Mouse (Mus musculus): Measurements from ENCODE around the gene Wipf2. TPM values are rescaled to one million over a fixed set of nuclear protein-coding genes. Genes with fewer than 3 reads are reported as not detected.
A peak's percentile ranks its signal among the peaks of the same experiment; 100 is the strongest.

Gene Wipf2
- polyA plus RNA-seq, 1 experiment from 2014 or later: 4.1 TPM

DNA sequence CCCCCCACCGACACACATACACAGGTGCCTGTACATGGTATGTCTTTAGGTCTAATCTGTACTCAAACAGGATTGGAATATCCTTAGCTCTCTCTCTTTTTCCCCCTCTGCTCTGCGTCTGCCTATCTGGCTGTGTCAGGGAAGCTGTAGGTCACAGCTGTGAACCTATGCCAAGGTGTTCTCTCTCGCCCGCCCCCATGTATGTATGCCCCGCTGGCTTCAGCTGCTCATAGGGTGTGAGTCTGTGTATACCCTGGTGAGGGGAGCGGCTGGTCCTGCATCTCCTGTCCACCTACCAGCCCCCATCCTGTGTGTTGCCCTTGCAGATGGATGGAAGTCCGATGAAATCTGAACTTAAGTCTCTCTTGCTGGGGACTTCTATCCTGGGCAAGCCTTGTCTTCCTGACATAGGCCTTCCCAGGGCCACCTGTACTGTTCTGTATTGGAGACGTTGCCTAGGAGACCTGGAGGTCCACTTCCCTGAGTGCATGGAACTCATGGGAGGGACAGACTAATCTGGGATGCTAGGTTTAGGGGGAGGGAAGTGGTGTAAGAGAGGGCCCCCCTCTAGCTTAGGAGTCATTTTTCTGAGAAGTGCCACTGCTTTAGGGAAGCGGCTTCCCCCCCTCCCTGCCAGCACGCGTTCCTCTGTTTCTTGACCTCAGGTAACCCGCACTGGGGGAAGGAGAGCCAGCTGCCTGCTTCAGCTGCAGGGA lies 86.0 kb downstream of the Wipf2 start:
- H3K4me3 ChIP-seq: no peak overlapping the region
- H3K27ac ChIP-seq: peak overlapping the region; percentile 67
- 70% methylated on average over 12 of the region's 12 CpGs for WGBS
- no peaks in the 10 kb centered on the region for H3K27me3 ChIP-seq (ENCODE audit: insufficient read depth, poor library complexity, severe bottlenecking)
- DNase-seq (ENCODE audit: low spot score): no peak
- H3K4me1 ChIP-seq: peaks cover 91% of the 10 kb centered on the region
- peaks cover 34% of the 10 kb centered on the region for H3K36me3 ChIP-seq
- H3K9me3 ChIP-seq: no peaks in the 10 kb centered on the region

DNA sequence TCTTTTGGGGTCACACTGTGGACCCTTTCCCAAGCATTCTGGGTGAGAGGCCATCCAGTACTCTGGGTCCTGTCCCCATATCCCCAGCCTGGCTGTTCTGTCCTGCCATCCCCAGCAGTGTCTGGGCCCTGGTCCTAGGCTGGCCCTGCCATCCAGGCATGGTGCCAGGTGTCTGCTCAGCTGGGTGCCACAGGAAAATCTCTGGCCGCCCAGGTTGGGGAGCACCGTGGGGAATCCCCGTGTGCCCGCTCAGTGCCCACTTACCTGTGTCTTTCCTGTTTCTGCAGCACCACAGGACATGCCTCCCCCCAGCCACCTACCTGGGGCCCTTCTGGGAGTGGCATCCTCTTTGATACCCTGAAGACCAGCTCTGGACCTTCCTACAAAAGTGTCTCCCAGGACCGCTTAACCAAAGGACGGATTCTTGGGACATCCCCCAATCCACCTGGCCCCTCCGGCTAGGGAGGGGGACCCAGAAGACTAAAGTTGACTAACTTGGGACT lies 86.6 kb downstream of the Wipf2 start:
- Histone ChIP-seq H3K4me1 (peaks cover 91% of the 10 kb centered on the region), H3K27ac (peak overlapping the region; percentile 67), H3K4me3 (no peak overlapping the region), H3K9me3 (no peaks in the 10 kb centered on the region), H3K27me3 (ENCODE audit: insufficient read depth, poor library complexity, severe bottlenecking) (no peaks in the 10 kb centered on the region), H3K36me3 (peaks cover 34% of the 10 kb centered on the region)
- 80% methylated on average over 7 of the region's 7 CpGs for WGBS
- no peak for DNase-seq (ENCODE audit: low spot score)

DNA sequence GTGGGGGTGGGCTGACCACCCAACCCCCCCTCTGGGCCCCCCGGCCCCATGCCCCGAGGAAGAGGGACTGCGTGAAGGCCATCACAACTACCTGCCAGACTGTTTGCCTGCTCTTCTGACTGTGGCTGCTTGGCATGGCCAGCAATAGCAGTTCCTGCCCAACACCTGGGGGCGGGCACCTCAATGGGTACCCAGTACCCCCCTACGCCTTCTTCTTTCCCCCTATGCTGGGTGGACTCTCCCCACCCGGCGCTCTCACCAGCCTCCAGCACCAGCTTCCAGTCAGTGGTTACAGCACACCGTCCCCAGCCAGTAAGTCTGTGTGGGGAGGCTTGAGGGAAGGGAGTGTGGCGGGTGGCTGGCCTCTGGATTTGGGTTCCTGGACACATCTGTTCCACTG lies 87.0 kb downstream of the Wipf2 start:
- 89% methylated on average over 9 of the region's 9 CpGs for WGBS
- Histone ChIP-seq H3K36me3 (peaks cover 34% of the 10 kb centered on the region), H3K9me3 (no peaks in the 10 kb centered on the region), H3K4me1 (peaks cover 91% of the 10 kb centered on the region), H3K4me3 (no peak overlapping the region), H3K27ac (peak overlapping the region; percentile 67), H3K27me3 (ENCODE audit: insufficient read depth, poor library complexity, severe bottlenecking) (no peaks in the 10 kb centered on the region)
- DNase-seq (ENCODE audit: low spot score): no peak

DNA sequence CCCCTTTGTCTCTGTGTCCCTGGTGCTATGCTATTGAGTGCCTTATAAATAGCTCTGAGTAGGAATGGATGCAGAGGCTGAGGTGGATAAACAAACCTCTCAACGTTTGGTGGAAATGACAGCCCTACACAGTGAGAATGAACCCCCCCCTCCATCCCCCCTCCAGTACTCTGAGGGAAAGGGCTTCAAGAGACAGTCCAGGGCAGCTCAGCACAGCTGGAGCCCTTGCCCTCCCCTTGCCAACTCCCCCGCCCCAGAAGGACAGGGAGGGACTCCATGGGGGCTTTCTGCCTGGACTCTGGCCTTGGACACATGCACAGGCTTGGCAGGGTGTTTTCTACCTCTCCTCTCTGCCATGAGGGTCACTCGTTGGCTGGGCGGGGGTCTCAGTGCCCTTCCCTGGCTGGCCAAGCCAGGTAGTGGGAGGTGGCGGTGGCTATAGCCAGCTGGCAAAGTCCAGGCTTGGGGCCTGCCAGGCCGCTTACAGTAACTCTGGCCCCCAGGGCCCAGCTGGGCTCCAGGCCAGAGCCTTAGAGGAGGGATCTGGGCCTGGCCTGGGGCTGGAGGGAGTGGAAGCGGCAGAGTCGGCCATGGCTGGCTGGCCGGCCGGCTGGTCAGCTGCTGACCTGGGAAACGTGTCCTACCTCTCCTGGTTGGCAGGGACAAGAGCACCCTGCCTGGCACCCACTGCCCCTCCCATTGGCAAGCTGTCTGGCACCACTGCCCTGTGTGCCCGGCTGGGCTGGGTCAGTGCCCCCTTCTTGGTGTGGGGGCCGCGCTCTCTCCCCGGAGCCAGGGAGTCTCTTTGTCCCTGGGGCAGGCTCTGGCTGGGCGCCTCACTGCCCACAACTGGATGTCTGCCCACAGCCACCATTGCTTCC lies 87.8 kb downstream of the Wipf2 start:
- Histone ChIP-seq H3K9me3 (no peaks in the 10 kb centered on the region), H3K27me3 (ENCODE audit: insufficient read depth, poor library complexity, severe bottlenecking) (no peaks in the 10 kb centered on the region), H3K36me3 (peaks cover 34% of the 10 kb centered on the region), H3K27ac (peak overlapping the region; percentile 67), H3K4me1 (peaks cover 91% of the 10 kb centered on the region), H3K4me3 (no peak overlapping the region; the same call in 1 of the 2 replicates)
- 72% methylated on average over 16 of the region's 16 CpGs for WGBS
- DNase-seq (ENCODE audit: low spot score): no peak

DNA sequence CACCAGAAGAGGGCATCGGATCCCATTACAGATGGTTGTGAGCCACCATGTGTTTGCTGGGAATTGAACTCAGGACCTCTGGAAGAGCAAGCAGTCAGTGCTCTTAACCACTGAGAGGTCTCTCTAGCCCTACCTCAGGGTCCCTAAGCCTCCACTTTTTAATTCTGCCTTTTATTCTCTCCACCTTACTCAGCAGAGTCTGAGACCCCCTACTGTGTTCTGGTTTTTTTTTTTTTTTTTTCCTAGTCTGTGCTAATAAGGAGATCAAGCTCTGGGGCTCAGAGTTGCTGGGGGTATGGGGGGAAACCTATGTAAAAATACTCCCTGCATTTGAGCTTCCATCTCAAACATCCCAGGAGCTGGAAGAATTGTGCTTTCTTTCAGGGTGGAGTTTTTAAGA lies 88.7 kb downstream of the Wipf2 start:
- DNase-seq (ENCODE audit: low spot score): no peak
- Histone ChIP-seq H3K9me3 (no peaks in the 10 kb centered on the region), H3K4me3 (no peak overlapping the region), H3K4me1 (peaks cover 92% of the 10 kb centered on the region), H3K27ac (no peak overlapping the region), H3K27me3 (ENCODE audit: insufficient read depth, poor library complexity, severe bottlenecking) (no peaks in the 10 kb centered on the region), H3K36me3 (peaks cover 41% of the 10 kb centered on the region)
- WGBS: 86% methylated on average over 1 of the region's 1 CpGs

DNA sequence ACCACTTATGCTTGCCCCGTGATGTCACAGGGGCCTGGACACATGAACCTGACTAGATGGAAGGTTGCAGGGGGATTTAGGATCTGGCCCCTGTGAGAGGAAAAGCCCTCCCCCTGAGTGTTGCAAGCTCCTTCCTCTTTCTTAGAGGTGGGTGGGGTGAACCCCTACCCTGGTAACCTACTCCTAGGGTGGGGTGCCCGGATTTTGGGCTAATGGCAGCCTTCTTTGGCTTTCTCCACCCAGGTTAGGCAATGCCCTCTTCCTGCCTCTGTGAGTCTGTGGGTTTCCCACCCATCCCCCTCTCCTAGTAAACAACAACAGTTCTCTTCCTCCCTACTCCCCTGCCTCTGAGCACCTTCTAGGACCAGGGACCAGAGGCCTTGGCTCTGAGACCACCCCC lies 89.3 kb downstream of the Wipf2 start:
- DNase-seq (ENCODE audit: low spot score): no peak
- H3K27ac ChIP-seq: peak overlapping the region; percentile 71
- H3K4me1 ChIP-seq: peaks cover 86% of the 10 kb centered on the region
- H3K9me3 ChIP-seq: no peaks in the 10 kb centered on the region
- no peaks in the 10 kb centered on the region for H3K27me3 ChIP-seq (ENCODE audit: insufficient read depth, poor library complexity, severe bottlenecking)
- peaks cover 48% of the 10 kb centered on the region for H3K36me3 ChIP-seq
- H3K4me3 ChIP-seq: no peak overlapping the region
- WGBS: 57% methylated on average over 2 of the region's 2 CpGs

DNA sequence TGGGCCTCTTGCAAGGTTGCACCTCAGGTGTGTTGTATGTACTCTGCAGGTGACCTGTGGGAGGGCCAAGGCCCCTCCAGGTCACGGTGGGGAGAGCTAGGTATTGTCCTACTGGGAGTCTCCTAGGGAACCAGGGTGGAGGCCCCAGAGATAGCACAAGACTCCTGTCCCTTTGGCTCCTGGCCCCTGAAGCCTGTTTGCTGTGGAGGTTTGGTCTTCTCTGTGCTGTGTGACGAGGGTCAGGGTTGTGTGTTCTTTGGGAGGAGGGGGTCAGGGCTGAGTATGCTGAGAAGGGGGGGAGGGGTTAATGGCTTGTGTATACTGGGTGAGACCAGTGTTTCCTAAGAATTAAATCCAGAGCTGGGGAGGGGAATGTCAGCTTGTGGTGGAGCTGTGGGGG lies 89.9 kb downstream of the Wipf2 start:
- H3K27ac ChIP-seq: peak overlapping the region; percentile 71
- H3K9me3 ChIP-seq: no peaks in the 10 kb centered on the region
- peaks cover 79% of the 10 kb centered on the region for H3K4me1 ChIP-seq
- no peak overlapping the region for H3K4me3 ChIP-seq
- no peaks in the 10 kb centered on the region for H3K27me3 ChIP-seq (ENCODE audit: insufficient read depth, poor library complexity, severe bottlenecking)
- 8% methylated on average over 2 of the region's 2 CpGs for WGBS
- peaks cover 53% of the 10 kb centered on the region for H3K36me3 ChIP-seq
- no peak for DNase-seq (ENCODE audit: low spot score)

DNA sequence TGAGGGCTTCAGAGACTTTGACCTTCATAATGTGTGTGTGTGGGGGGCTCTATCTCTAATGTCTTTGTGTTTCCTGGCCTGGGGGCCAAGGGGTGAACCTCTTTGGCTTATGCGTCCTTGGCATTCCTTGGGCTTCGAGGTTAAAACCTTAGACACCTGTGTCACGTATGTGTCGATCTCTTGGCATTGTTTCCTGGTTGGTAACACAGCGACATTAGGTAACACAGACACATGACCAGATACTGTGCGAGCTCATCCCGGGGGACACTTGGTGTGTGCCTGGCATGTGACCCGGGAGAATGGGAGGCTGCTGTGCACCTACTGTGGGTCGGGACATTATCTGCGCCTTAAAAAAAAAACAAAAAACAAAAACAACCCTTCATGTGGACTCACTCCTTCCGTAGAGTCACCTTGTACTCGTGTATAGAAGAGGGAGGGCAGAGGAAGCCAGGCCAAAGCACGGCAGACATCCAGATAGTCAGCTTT lies 90.4 kb downstream of the Wipf2 start:
- 24% methylated on average over 13 of the region's 13 CpGs for WGBS
- Histone ChIP-seq H3K4me3 (peak overlapping the region; percentile 41), H3K27ac (peak overlapping the region; percentile 71), H3K36me3 (peaks cover 53% of the 10 kb centered on the region), H3K27me3 (ENCODE audit: insufficient read depth, poor library complexity, severe bottlenecking) (no peaks in the 10 kb centered on the region), H3K4me1 (peaks cover 78% of the 10 kb centered on the region), H3K9me3 (no peaks in the 10 kb centered on the region)
- no peak for DNase-seq (ENCODE audit: low spot score)

DNA sequence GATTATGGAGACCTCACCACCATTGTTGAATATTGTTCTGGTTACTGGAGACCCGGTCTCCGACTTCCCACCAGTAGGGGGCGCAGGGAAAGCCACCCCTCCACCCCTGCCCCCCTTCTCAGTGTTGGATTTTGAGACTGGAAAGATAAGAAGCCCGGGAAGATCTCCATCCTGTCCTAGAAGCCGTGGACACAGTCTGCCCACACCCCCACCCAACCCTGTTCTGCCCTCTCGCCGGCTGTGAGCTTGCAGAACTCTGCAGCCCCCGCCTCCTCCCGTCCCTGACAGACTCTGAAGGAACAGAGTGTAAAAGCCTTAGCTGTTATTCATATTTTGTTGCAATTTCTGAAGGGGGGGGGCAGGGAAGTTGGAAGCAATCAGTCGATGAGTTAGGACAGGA lies 90.9 kb downstream of the Wipf2 start:
- Histone ChIP-seq H3K9me3 (no peaks in the 10 kb centered on the region), H3K27me3 (ENCODE audit: insufficient read depth, poor library complexity, severe bottlenecking) (no peaks in the 10 kb centered on the region), H3K36me3 (peaks cover 49% of the 10 kb centered on the region), H3K27ac (peak overlapping the region; percentile 71), H3K4me3 (peak overlapping the region; percentile 41), H3K4me1 (peaks cover 78% of the 10 kb centered on the region)
- peak; percentile 85 for DNase-seq (ENCODE audit: low spot score)
- WGBS: 3% methylated on average over 10 of the region's 10 CpGs

Other genes with a start within 250 kb of the Wipf2 start
- 0.71 and 1.0 TPM in 2 replicates for gene Gm12355, start 238.0 kb upstream of the Wipf2 start, polyA plus RNA-seq (2016; fragmentation: Nextera tagmentation; extraction: Ambion mirVana)
- not detected in 2 replicates for gene Gsdma3, start 237.3 kb upstream of the Wipf2 start, polyA plus RNA-seq (2016; fragmentation: Nextera tagmentation; extraction: Ambion mirVana)
- gene Gsdma2, start 216.9 kb upstream of the Wipf2 start, polyA plus RNA-seq (2016; fragmentation: Nextera tagmentation; extraction: Ambion mirVana): not detected in 2 replicates
- not detected in 2 replicates for gene Gsdma, start 199.3 kb upstream of the Wipf2 start, polyA plus RNA-seq (2016; fragmentation: Nextera tagmentation; extraction: Ambion mirVana)
- 232 and 255 TPM in 2 replicates for gene Psmd3, start 181.1 kb upstream of the Wipf2 start, polyA plus RNA-seq (2016; fragmentation: Nextera tagmentation; extraction: Ambion mirVana)
- gene Csf3, start 162.4 kb upstream of the Wipf2 start, polyA plus RNA-seq (2016; fragmentation: Nextera tagmentation; extraction: Ambion mirVana): not detected in 2 replicates
- 54.6 and 56.5 TPM in 2 replicates for gene Med24, start 134.2 kb upstream of the Wipf2 start, polyA plus RNA-seq (2016; fragmentation: Nextera tagmentation; extraction: Ambion mirVana)
- 19.2 and 23.2 TPM in 2 replicates for gene Thra, start 123.0 kb upstream of the Wipf2 start, polyA plus RNA-seq (2016; fragmentation: Nextera tagmentation; extraction: Ambion mirVana)
- 3.6 and 5.9 TPM in 2 replicates for gene Nr1d1, start 88.3 kb upstream of the Wipf2 start, polyA plus RNA-seq (2016; fragmentation: Nextera tagmentation; extraction: Ambion mirVana)
- gene Msl1, start 68.1 kb upstream of the Wipf2 start, polyA plus RNA-seq (2016; fragmentation: Nextera tagmentation; extraction: Ambion mirVana): 14.0 and 21.6 TPM in 2 replicates
- 29.5 and 37.2 TPM in 2 replicates for gene Casc3, start 58.7 kb upstream of the Wipf2 start, polyA plus RNA-seq (2016; fragmentation: Nextera tagmentation; extraction: Ambion mirVana)
- gene Rapgefl1, start 26.9 kb upstream of the Wipf2 start, polyA plus RNA-seq (2016; fragmentation: Nextera tagmentation; extraction: Ambion mirVana): 0.78 and 0.87 TPM in 2 replicates
- 39.3 and 47.7 TPM in 2 replicates for gene Cdc6, start 44.2 kb downstream of the Wipf2 start, polyA plus RNA-seq (2016; fragmentation: Nextera tagmentation; extraction: Ambion mirVana)
- 30.4 and 36.9 TPM in 2 replicates for gene Rara, start 64.2 kb downstream of the Wipf2 start, polyA plus RNA-seq (2016; fragmentation: Nextera tagmentation; extraction: Ambion mirVana)
- gene Gjd3, start 119.4 kb downstream of the Wipf2 start, polyA plus RNA-seq (2016; fragmentation: Nextera tagmentation; extraction: Ambion mirVana): 1.0 and 1.1 TPM in 2 replicates
- 207 and 238 TPM in 2 replicates for gene Top2a, start 160.6 kb downstream of the Wipf2 start, polyA plus RNA-seq (2016; fragmentation: Nextera tagmentation; extraction: Ambion mirVana)
- gene Igfbp4, start 177.6 kb downstream of the Wipf2 start, polyA plus RNA-seq (2016; fragmentation: Nextera tagmentation; extraction: Ambion mirVana): 382 and 559 TPM in 2 replicates
- 0.36 TPM in 2 replicates for gene Tns4, start 225.7 kb downstream of the Wipf2 start, polyA plus RNA-seq (2016; fragmentation: Nextera tagmentation; extraction: Ambion mirVana)

All from heart, embryonic 10.5 days (tissue).